Mouse (Mus musculus) liver, embryonic 14.5 days (tissue): ENCODE data around the gene Rnf148. TPM values are rescaled to one million over a fixed set of nuclear protein-coding genes. Genes with fewer than 3 reads are reported as not detected.

ENCODE experiments used
- ATAC-seq: fragments of 200-750 bp; cut with Nextera tagmentation; 2 replicates; pipeline ENCODE4 v1.8.0; 2017; ENCODE audit warnings: moderate number of reproducible peaks, mild to moderate bottlenecking, moderate library complexity; ENCODE audit not compliant: insufficient read depth
- DNase-seq, 3 experiments: peaks; one replicate each; pipeline ENCODE4 v3.0.0-alpha.2; 2012 to 2013; ENCODE audit warnings: low read depth in 3 of 3, low spot score in 3 of 3
- H3K27ac ChIP-seq: fragments of 300-500 bp; sonication (generic); 2 replicates; pipeline ENCODE4 v1.5.1; 2014; ENCODE audit warnings: moderate library complexity, mild to moderate bottlenecking, control low read depth, inconsistent platforms
- H3K27me3 ChIP-seq: fragments of 300-500 bp; sonication (generic); 2 replicates; pipeline ENCODE4 v1.6.1; 2014; ENCODE audit warnings: mild to moderate bottlenecking, low read length, moderate library complexity; ENCODE audit not compliant: control insufficient read depth, insufficient read depth
- H3K36me3 ChIP-seq: fragments of 300-500 bp; sonication (generic); replicated peaks from 2 replicates; pipeline ENCODE4 v1.6.1; 2014; ENCODE audit warnings: low read depth; ENCODE audit not compliant: control insufficient read depth, insufficient read depth
- H3K4me1 ChIP-seq, 2 experiments: fragments of 200-500 bp in 1 of 2; fragments of 300-500 bp in 1 of 2; sonication (generic) in 1 of 2; replicated peaks; 2 replicates each; pipeline ENCODE4 v1.6.1; 2012 to 2014; ENCODE audit warnings: antibody characterized with exemption in 1 of 2, inconsistent platforms in 1 of 2, low read length in 1 of 2; ENCODE audit not compliant: control insufficient read depth in 2 of 2, insufficient read depth in 2 of 2
- H3K4me2 ChIP-seq: fragments of 300-500 bp; sonication (generic); 2 replicates; pipeline ENCODE4 v1.6.1; 2014; ENCODE audit warnings: low read depth, mild to moderate bottlenecking, control low read depth, moderate library complexity
- H3K4me3 ChIP-seq, 2 experiments: fragments of 200-500 bp in 1 of 2; fragments of 300-500 bp in 1 of 2; sonication (generic) in 1 of 2; 2 replicates each; pipeline ENCODE4 v1.5.1; 2012 to 2014; ENCODE audit warnings: low read depth in 2 of 2, low read length in 2 of 2, mild to moderate bottlenecking in 2 of 2, control low read depth in 1 of 2, inconsistent platforms in 1 of 2, moderate library complexity in 1 of 2; ENCODE audit not compliant: insufficient read depth in 1 of 2
- H3K9ac ChIP-seq: fragments of 300-500 bp; sonication (generic); replicated peaks from 2 replicates; pipeline ENCODE4 v1.6.1; 2014; ENCODE audit warnings: mild to moderate bottlenecking, control low read depth, moderate library complexity
- H3K9me3 ChIP-seq: fragments of 300-500 bp; sonication (generic); 2 replicates; pipeline ENCODE4 v1.6.1; 2016; ENCODE audit warnings: low read length, mixed read lengths; ENCODE audit not compliant: control insufficient read depth
- CTCF ChIP-seq: IDR thresholded peaks from 2 replicates; pipeline ENCODE4 v1.5.1; 2016; ENCODE audit warnings: antibody characterized with exemption, low read depth, control low read depth
- EP300 ChIP-seq: IDR thresholded peaks from 2 replicates; pipeline ENCODE4 v1.6.1; 2016; ENCODE audit warnings: antibody characterized with exemption, low read depth
- WGBS: fragments of 180-500 bp; shearing (Covaris S2); extraction: QIAGEN DNeasy Blood & Tissue Kit; methylation state at CpG from one replicate; pipeline ENCODE4 v1.1.7; 2014; ENCODE audit not compliant: insufficient replicate concordance; 5-methylcytosine and 5-hydroxymethylcytosine counted together
- polyA plus RNA-seq, 2 experiments: library from polyadenylated mRNA; depleted of rRNA in 1 of 2; stranded (reverse) in 1 of 2; unstranded in 1 of 2; fragments of >200 nt; fragmentation: Nextera tagmentation in 1 of 2; extraction: Ambion mirVana in 1 of 2; gene quantifications; 2 replicates each; pipeline versions ENCODE4 v1.2.1 to v1.2.3; 2012 to 2014

The Rnf148 gene
- not detected in 2 replicates for polyA plus RNA-seq (2012; rRNA removed)
- polyA plus RNA-seq (2014; fragmentation: Nextera tagmentation; extraction: Ambion mirVana) = not detected in 2 replicates

GRCm38 (mm10) chr6:23655036-23655435 lies at the start of gene Rnf148:
Rnf148 (minus strand) TSS chr6:23655136.
- Histone ChIP-seq H3K4me3 (no peak within 1 kb of the TSS), H3K9ac (no peak within 1 kb of the TSS), H3K4me2 (no peak within 1 kb of the TSS), H3K27me3 (no peaks in the 10 kb centered on the region), H3K4me1 (no peaks in the 10 kb centered on the region), H3K27ac (no peak within 1 kb of the TSS), H3K36me3 (no peaks in the 10 kb centered on the region), H3K9me3 (no peaks in the 10 kb centered on the region)
- ATAC-seq = no peak
- no peak for DNase-seq
- 58% methylated on average over 2 of the region's 2 CpGs for WGBS
- TF ChIP-seq EP300 = no peak
- TF ChIP-seq CTCF = no peak

GRCm38 (mm10) chr6:23700879-23701278 lies 45.9 kb upstream of the Rnf148 start:
- Histone ChIP-seq H3K27ac (no peak overlapping the region), H3K4me3 (no peak overlapping the region), H3K9me3 (no peaks in the 10 kb centered on the region), H3K4me2 (no peak overlapping the region), H3K9ac (no peak overlapping the region), H3K27me3 (no peaks in the 10 kb centered on the region), H3K4me1 (no peaks in the 10 kb centered on the region), H3K36me3 (no peaks in the 10 kb centered on the region)
- DNase-seq (no peak), ATAC-seq (no peak)
- TF ChIP-seq EP300 (no peak), CTCF (no peak)
- WGBS = 57% methylated on average over 3 of the region's 3 CpGs

GRCm38 (mm10) chr6:23678172-23678571 lies 23.2 kb upstream of the Rnf148 start:
- Histone ChIP-seq H3K4me2 (no peak overlapping the region), H3K27ac (no peak overlapping the region), H3K36me3 (no peaks in the 10 kb centered on the region), H3K9ac (no peak overlapping the region), H3K9me3 (no peaks in the 10 kb centered on the region), H3K4me3 (no peak overlapping the region), H3K27me3 (no peaks in the 10 kb centered on the region), H3K4me1 (no peaks in the 10 kb centered on the region)
- 27% methylated on average over 1 of the region's 1 CpGs for WGBS
- ATAC-seq = no peak
- no peak for DNase-seq
- TF ChIP-seq EP300 (no peak), CTCF (no peak)

GRCm38 (mm10) chr6:23650205-23650604 lies 4.7 kb downstream of the Rnf148 start, which contains the start of gene Rnf133:
Rnf133 (minus strand) TSS chr6:23650305.
- ATAC-seq = no peak
- Histone ChIP-seq H3K27ac (no peak within 1 kb of the TSS), H3K9ac (no peak within 1 kb of the TSS), H3K27me3 (no peaks in the 10 kb centered on the region), H3K9me3 (no peaks in the 10 kb centered on the region), H3K4me1 (no peaks in the 10 kb centered on the region), H3K4me2 (no peak within 1 kb of the TSS), H3K4me3 (no peak within 1 kb of the TSS), H3K36me3 (no peaks in the 10 kb centered on the region)
- WGBS = 51% methylated on average over 2 of the region's 2 CpGs
- DNase-seq = no peak
- TF ChIP-seq CTCF (no peak), EP300 (no peak)

- Histone ChIP-seq H3K36me3 (no peaks in the 10 kb centered on the region), H3K27me3 (no peaks in the 10 kb centered on the region), H3K4me2 (no peak overlapping the region), H3K9me3 (no peaks in the 10 kb centered on the region), H3K4me1 (no peaks in the 10 kb centered on the region), H3K9ac (no peak overlapping the region), H3K27ac (no peak overlapping the region), H3K4me3 (no peak overlapping the region)
- no peak for ATAC-seq
- no peak for DNase-seq
- 20% methylated on average over 8 of the region's 8 CpGs for WGBS
- TF ChIP-seq EP300 = no peak
- TF ChIP-seq CTCF = no peak
These were observed 6.2 kb downstream of the Rnf148 start for GRCm38 (mm10) chr6:23648732-23649131.
